Mouse (Mus musculus) hindbrain, embryonic 12.5 days (tissue): Measurements from ENCODE around the gene Nphp3. TPM values are rescaled to one million over a fixed set of nuclear protein-coding genes. Genes with fewer than 3 reads are reported as not detected.

Experiments
- ATAC-seq: fragments of 200-750 bp; cut with Nextera tagmentation; 2 replicates; pipeline ENCODE4 v1.8.0; 2017; ENCODE audit warnings: moderate TSS enrichment; ENCODE audit not compliant: low FRiP score
- H3K27ac ChIP-seq: fragments of 300-500 bp; sonication (generic); 2 replicates; pipeline ENCODE4 v1.5.1; 2016; ENCODE audit warnings: mild to moderate bottlenecking
- H3K27me3 ChIP-seq: fragments of 300-500 bp; sonication (generic); 2 replicates; pipeline ENCODE4 v1.6.1; 2016; ENCODE audit warnings: mild to moderate bottlenecking
- H3K36me3 ChIP-seq: fragments of 300-500 bp; sonication (generic); 2 replicates; pipeline ENCODE4 v1.6.1; 2016; ENCODE audit warnings: mild to moderate bottlenecking
- H3K4me1 ChIP-seq: fragments of 300-500 bp; sonication (generic); 2 replicates; pipeline ENCODE4 v1.6.1; 2016
- H3K4me2 ChIP-seq: fragments of 300-500 bp; sonication (generic); replicated peaks from 2 replicates; pipeline ENCODE4 v1.6.1; 2016; ENCODE audit warnings: mild to moderate bottlenecking
- H3K4me3 ChIP-seq: fragments of 300-500 bp; sonication (generic); 2 replicates; pipeline ENCODE4 v1.5.1; 2016; ENCODE audit warnings: mild to moderate bottlenecking
- H3K9ac ChIP-seq: fragments of 300-500 bp; sonication (generic); 2 replicates; pipeline ENCODE4 v1.6.1; 2016; ENCODE audit warnings: mild to moderate bottlenecking, moderate library complexity
- H3K9me3 ChIP-seq: fragments of 300-500 bp; sonication (generic); replicated peaks from 2 replicates; pipeline ENCODE4 v1.6.1; 2016; ENCODE audit warnings: mild to moderate bottlenecking
- WGBS: fragments of 180-500 bp; shearing (Covaris S2); methylation state at CpG from one replicate; pipeline ENCODE4 v1.1.7; 2016; 5-methylcytosine and 5-hydroxymethylcytosine counted together
- polyA plus RNA-seq: library from polyadenylated mRNA; unstranded; fragments of >200 nt; fragmentation: Nextera tagmentation; extraction: Ambion mirVana; gene quantifications from 2 replicates; pipeline ENCODE4 v1.2.1, GENCODE M21; 2016

Nphp3 gene
- polyA plus RNA-seq, 1 experiment from 2014 or later = 7.3 TPM

DNA sequence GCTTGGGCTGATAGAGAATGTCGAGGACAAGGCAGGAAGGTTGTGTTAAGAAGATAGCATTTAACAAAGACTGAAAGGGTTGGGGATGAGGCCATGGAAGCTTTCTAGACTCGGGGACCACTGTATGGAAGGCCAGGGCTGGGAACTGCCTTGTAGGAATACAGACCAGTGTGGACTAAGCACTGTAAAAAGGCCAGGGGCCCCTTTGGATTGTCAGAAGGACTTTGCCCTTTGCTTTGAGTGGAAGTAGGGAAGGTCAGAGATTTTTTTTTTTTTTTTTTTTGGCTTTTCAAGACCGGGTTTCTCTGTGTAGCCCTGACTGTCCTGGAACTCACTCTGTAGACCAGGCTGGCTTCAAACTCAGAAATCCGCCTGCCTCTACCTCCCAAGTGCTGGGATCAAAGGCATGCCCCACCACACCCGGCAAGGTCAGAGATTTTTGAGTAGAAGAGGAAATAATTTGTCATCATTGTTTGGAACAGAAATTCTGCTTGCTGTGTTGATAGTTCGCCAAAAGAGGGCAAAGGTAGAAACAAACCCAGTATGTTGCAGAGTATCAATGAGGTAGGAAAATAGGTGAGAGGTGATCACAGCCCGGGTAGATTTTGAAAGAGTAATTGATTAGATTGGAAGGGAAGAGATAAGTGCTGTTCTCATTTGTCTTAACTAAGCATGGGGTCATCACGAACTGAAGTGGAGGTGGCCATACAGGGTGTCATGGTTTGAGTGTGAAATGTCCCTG is 68.7 kb downstream of the Nphp3 start:
- Histone ChIP-seq H3K27me3 (no peaks in the 10 kb centered on the region), H3K4me1 (no peaks in the 10 kb centered on the region), H3K9me3 (no peaks in the 10 kb centered on the region), H3K4me3 (no peak overlapping the region), H3K9ac (no peak overlapping the region), H3K4me2 (no peak overlapping the region), H3K36me3 (no peaks in the 10 kb centered on the region), H3K27ac (no peak overlapping the region)
- no peak for ATAC-seq
- WGBS = 82% methylated on average over 8 of the region's 8 CpGs

DNA sequence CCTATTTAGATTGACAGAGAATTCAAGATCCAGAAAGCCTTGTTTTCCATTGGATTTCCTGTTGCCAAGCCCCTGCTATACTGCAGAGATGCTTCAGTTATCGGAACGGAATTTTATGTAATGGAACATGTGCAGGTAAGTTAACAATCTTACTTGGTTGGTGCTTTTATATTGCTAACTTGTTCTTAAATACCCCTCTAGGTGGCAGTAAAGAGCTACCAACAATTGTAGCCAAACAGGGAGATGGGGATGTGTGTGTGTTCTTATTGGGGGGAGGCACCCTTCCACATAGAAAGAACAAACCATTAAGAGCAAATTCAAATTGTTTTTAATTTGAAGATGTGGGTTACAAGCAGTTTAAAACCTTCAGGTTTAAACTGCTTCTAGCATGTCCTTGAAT is 73.5 kb downstream of the Nphp3 start:
- Histone ChIP-seq H3K27me3 (no peaks in the 10 kb centered on the region), H3K4me2 (no peak overlapping the region), H3K36me3 (no peaks in the 10 kb centered on the region), H3K9ac (no peak overlapping the region), H3K9me3 (no peaks in the 10 kb centered on the region), H3K4me3 (no peak overlapping the region), H3K27ac (no peak overlapping the region), H3K4me1 (no peaks in the 10 kb centered on the region)
- 65% methylated on average over 2 of the region's 2 CpGs for WGBS
- no peak for ATAC-seq

DNA sequence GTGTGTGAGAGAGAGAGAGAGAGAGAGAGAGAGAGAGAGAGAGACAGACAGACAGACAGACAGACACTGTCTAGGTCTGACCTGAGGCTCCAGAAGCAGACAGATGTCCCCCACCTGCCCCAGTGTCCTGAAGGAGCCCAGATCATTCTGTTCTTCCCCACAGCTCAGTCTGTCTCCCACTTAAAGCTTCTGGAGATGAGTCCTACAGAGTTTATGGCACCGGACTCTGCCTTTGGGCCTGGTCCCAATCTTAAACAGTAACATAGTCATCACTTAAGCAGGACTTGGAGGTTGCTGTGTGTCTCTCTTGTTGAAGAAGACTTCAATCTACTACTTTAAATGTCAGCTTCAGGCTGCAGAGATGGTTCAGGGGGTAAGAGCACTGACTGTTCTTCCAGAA is 76.4 kb downstream of the Nphp3 start:
- Histone ChIP-seq H3K4me1 (no peaks in the 10 kb centered on the region), H3K9ac (no peak overlapping the region), H3K27me3 (no peaks in the 10 kb centered on the region), H3K27ac (no peak overlapping the region), H3K4me2 (no peak overlapping the region), H3K9me3 (no peaks in the 10 kb centered on the region), H3K36me3 (no peaks in the 10 kb centered on the region), H3K4me3 (no peak overlapping the region)
- 94% methylated on average over 1 of the region's 1 CpGs for WGBS
- ATAC-seq = no peak

DNA sequence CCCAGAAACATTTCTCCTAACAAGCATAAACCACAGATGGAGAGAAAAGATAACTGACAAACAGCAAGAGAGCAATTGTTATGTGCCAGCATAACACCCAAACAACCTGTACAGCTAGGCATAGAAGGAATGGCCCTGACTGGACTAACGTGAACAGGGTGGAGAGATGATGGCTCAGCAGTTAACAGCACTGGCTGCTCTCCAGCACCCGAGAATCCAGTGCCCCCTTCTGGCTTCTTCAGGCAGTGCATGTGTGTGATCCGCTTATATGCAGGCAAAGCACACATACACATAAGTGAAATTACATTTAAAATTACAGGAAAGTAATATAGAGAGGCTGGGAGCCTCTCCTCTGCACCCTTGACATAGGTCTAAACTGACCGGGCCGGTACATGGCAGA is 77.0 kb downstream of the Nphp3 start:
- Histone ChIP-seq H3K4me1 (no peaks in the 10 kb centered on the region), H3K27me3 (no peaks in the 10 kb centered on the region), H3K9me3 (no peaks in the 10 kb centered on the region), H3K36me3 (0 out of 2 replicates have a peak, but pooled peaks cover 4% of the 10 kb centered on the region), H3K9ac (no peak overlapping the region), H3K4me2 (no peak overlapping the region), H3K27ac (no peak overlapping the region), H3K4me3 (no peak overlapping the region)
- ATAC-seq = no peak
- 54% methylated on average over 5 of the region's 5 CpGs for WGBS

DNA sequence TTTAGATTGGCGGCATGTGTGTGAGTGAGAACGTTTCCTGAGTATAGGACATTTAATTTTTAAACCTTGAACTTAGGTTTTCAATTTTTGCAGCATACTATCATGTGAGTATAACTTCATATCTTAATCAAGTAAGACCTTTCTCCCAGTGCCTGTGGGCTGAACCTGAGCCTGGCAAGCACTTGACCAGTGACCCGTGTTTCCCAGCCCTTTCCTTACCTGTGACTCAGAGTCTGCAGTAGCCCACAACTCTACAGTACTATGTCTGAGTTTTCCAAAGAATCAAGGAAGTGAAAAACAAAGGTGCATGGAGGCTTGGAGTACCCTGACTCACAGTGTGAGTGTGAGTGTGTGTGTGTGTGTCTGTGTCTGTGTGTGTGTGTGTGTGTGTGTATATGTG is 77.7 kb downstream of the Nphp3 start:
- no peak for ATAC-seq
- WGBS = 78% methylated on average over 3 of the region's 3 CpGs
- no peaks in the 10 kb centered on the region for H3K9me3 ChIP-seq
- H3K4me1 ChIP-seq = no peaks in the 10 kb centered on the region
- no peak overlapping the region for H3K4me2 ChIP-seq
- no peak overlapping the region for H3K4me3 ChIP-seq
- H3K9ac ChIP-seq = no peak overlapping the region
- H3K27ac ChIP-seq = no peak overlapping the region
- H3K27me3 ChIP-seq = no peaks in the 10 kb centered on the region
- H3K36me3 ChIP-seq = 0 out of 2 replicates have a peak, but pooled peaks cover 4% of the 10 kb centered on the region

DNA sequence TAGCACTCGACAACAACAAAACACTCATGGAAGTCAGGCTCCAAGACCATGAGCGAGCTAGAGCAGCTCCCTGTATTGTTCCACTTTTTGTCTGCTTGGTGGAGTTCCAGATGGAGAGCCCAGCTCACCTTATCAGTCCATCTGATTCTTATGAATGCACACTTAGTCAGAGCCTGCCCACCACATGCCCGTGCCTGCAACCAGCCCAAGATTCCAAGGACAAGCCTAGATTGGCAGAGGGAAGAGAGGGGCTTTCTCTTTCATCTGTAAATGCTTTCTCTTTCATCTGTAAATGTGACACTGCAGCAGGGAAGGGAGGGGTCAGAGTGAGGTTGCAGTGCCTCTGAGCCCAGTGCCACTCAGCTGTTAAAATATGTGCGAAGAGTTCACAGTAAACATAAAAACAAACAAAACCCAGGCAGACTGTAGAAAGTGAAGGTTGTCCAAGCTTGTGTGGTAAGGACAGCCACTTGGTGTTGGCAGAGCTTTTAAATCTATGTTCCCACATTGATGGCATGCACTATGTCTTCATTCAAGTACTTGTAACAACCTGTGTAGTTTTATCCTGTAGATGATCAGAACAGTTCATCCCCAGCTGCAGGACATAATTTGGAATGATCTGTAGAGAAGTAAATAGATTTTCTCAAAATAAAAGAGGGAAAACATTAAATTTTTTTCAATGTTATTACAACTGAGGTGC is 83.5 kb downstream of the Nphp3 start:
- no peak for ATAC-seq
- WGBS = 53% methylated on average over 4 of the region's 4 CpGs

DNA sequence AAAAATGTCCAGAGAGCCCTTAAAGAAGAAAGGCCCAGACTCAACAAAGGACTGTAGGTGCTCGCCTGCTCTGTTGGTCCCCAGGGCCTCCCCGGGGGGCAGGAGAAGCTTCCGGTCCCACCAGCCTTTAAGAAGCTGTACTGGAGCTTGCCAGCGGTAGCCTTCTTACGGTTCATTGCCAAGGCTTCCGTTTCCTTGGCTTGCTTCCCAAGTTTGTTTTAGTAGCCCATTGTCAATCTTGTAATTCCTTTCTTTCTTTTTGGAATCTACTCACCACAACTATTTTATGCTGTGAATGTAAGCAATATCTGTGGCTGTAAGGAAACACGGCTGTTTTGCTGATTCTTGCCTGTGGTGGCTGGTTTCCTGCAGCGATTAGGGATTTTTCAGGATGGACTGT is 86.2 kb downstream of the Nphp3 start:
- no peak for ATAC-seq
- Histone ChIP-seq H3K27me3 (no peaks in the 10 kb centered on the region), H3K9me3 (no peaks in the 10 kb centered on the region), H3K4me1 (no peaks in the 10 kb centered on the region), H3K27ac (no peak overlapping the region), H3K4me2 (no peak overlapping the region), H3K4me3 (no peak overlapping the region), H3K36me3 (0 out of 2 replicates have a peak, but pooled peaks cover 9% of the 10 kb centered on the region), H3K9ac (no peak overlapping the region)
- WGBS = 69% methylated on average over 8 of the region's 8 CpGs

More for the DNA sequence above, 83.5 kb downstream of the Nphp3 start:
- no peak overlapping the region for H3K27ac ChIP-seq
- 0 out of 2 replicates have a peak, but pooled peaks cover 9% of the 10 kb centered on the region for H3K36me3 ChIP-seq
- no peaks in the 10 kb centered on the region for H3K27me3 ChIP-seq
- H3K4me3 ChIP-seq = no peak overlapping the region
- no peaks in the 10 kb centered on the region for H3K9me3 ChIP-seq
- H3K4me2 ChIP-seq = no peak overlapping the region
- H3K4me1 ChIP-seq = no peaks in the 10 kb centered on the region
- H3K9ac ChIP-seq = no peak overlapping the region

DNA sequence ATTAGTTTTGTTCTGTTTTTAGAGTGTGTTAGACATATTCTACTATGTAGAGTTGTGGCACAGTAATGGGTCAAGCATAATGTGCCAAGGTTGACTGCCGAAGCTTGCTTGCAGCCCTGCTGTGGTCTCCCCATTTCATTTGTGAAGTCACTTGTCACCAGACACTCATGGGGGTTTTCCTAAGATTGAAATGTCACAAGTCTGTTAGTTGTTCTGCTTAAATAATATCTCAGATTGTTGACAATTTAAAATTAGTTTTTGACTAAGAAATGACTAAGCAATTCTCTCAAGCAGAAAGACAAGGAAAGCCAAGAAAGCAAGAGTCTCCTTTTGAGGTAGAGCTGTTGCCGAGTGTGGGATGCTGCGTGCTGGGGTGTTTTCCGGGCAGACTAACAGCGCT is 90.6 kb downstream of the Nphp3 start:
- WGBS = 94% methylated on average over 5 of the region's 5 CpGs
- H3K4me1 ChIP-seq = no peaks in the 10 kb centered on the region
- no peak for ATAC-seq
- H3K4me3 ChIP-seq = no peak overlapping the region
- H3K27ac ChIP-seq = no peak overlapping the region
- H3K4me2 ChIP-seq = no peak overlapping the region
- no peaks in the 10 kb centered on the region for H3K36me3 ChIP-seq
- no peaks in the 10 kb centered on the region for H3K9me3 ChIP-seq
- H3K27me3 ChIP-seq = no peaks in the 10 kb centered on the region
- no peak overlapping the region for H3K9ac ChIP-seq

Other genes starting within 250 kb of the Nphp3 start
- 22.4 and 24.0 TPM in 2 replicates for gene Tmem108, start 240.7 kb upstream of the Nphp3 start, polyA plus RNA-seq
- gene Gm28305, start 38.1 kb downstream of the Nphp3 start, polyA plus RNA-seq = not detected in 2 replicates
- 69.2 and 72.4 TPM in 2 replicates for gene Uba5, start 60.6 kb downstream of the Nphp3 start, polyA plus RNA-seq
- 9.5 TPM in 2 replicates for gene Acad11, start 60.8 kb downstream of the Nphp3 start, polyA plus RNA-seq
- gene Ackr4, start 124.4 kb downstream of the Nphp3 start, polyA plus RNA-seq = 0.66 and 0.68 TPM in 2 replicates